Mouse (Mus musculus) midbrain, postnatal 0 days (tissue): Measurements from ENCODE around the gene Arf1. TPM values are rescaled to one million over a fixed set of nuclear protein-coding genes. Genes with fewer than 3 reads are reported as not detected.

Experiments used
- ATAC-seq: fragments of 200-750 bp; cut with Nextera tagmentation; 2 replicates; pipeline ENCODE4 v1.8.0; 2017; ENCODE audit warnings: moderate number of reproducible peaks, mild to moderate bottlenecking, moderate TSS enrichment, moderate library complexity; ENCODE audit not compliant: low FRiP score
- DNase-seq: peaks from one replicate; pipeline ENCODE4 v3.0.0-alpha.2; 2015; ENCODE audit warnings: low spot score
- H3K27ac ChIP-seq: fragments of 300-500 bp; sonication (generic); 2 replicates; pipeline ENCODE4 v1.5.1; 2014; ENCODE audit warnings: low read depth, mild to moderate bottlenecking, low read length, mixed read lengths
- H3K27me3 ChIP-seq: fragments of 300-500 bp; sonication (generic); 2 replicates; pipeline ENCODE4 v1.6.1; 2014; ENCODE audit warnings: low read length, control low read depth, mixed read lengths; ENCODE audit not compliant: insufficient read depth
- H3K36me3 ChIP-seq: fragments of 300-500 bp; sonication (generic); 2 replicates; pipeline ENCODE4 v1.6.1; 2014; ENCODE audit warnings: low read length, control low read depth, mixed read lengths; ENCODE audit not compliant: insufficient read depth
- H3K4me1 ChIP-seq: fragments of 300-500 bp; sonication (generic); 2 replicates; pipeline ENCODE4 v1.6.1; 2014; ENCODE audit warnings: mild to moderate bottlenecking, control low read depth, antibody characterized with exemption, low read length, mixed read lengths; ENCODE audit not compliant: insufficient read depth
- H3K4me2 ChIP-seq: fragments of 300-500 bp; sonication (generic); 2 replicates; pipeline ENCODE4 v1.6.1; 2014; ENCODE audit warnings: low read depth, mild to moderate bottlenecking, low read length, mixed read lengths; ENCODE audit not compliant: poor library complexity, severe bottlenecking
- H3K4me3 ChIP-seq: fragments of 300-500 bp; sonication (generic); 2 replicates; pipeline ENCODE4 v1.5.1; 2014; ENCODE audit warnings: low read depth, mild to moderate bottlenecking, low read length, moderate library complexity
- H3K9ac ChIP-seq: fragments of 300-500 bp; sonication (generic); replicated peaks from 2 replicates; pipeline ENCODE4 v1.6.1; 2014; ENCODE audit warnings: mild to moderate bottlenecking, low read length, moderate library complexity, mixed read lengths; ENCODE audit not compliant: poor library complexity, severe bottlenecking
- H3K9me3 ChIP-seq: fragments of 300-500 bp; sonication (generic); 2 replicates; pipeline ENCODE4 v1.6.1; 2016; ENCODE audit warnings: low read length, control low read depth
- CTCF ChIP-seq: IDR thresholded peaks from 2 replicates; pipeline ENCODE4 v1.5.1; 2016; ENCODE audit warnings: antibody characterized with exemption, mild to moderate bottlenecking
- WGBS: fragments of 180-500 bp; shearing (Covaris S2); extraction: QIAGEN DNeasy Blood & Tissue Kit; methylation state at CpG from one replicate; pipeline ENCODE4 v1.1.7; 2014; 5-methylcytosine and 5-hydroxymethylcytosine counted together
- polyA plus RNA-seq: library from polyadenylated mRNA; unstranded; fragments of >200 nt; fragmentation: Nextera tagmentation; extraction: Ambion mirVana; gene quantifications from 2 replicates; pipeline ENCODE4 v1.2.1, GENCODE M21; 2015
- total RNA-seq: library from RNA; depleted of rRNA; stranded (reverse); fragments of >200 nt; gene quantifications from 2 replicates; pipeline ENCODE4 v1.2.3, GENCODE M21; 2014; rRNA removed

Gene Arf1
- total and polyA plus RNA-seq, 2 experiments from 2014 or later, result 409 to 626 TPM

GRCm38 (mm10) chr11:59162443-59163254 lies 65.4 kb downstream of the Arf1 start:
- peaks cover 17% of the 10 kb centered on the region for H3K36me3 ChIP-seq
- DNase-seq (no peak), ATAC-seq (peak; percentile 5; the same call in 1 of the 2 replicates)
- no peaks in the 10 kb centered on the region for H3K27me3 ChIP-seq
- peaks cover 7% of the 10 kb centered on the region for H3K4me1 ChIP-seq
- WGBS, result 54% methylated on average over 9 of the region's 9 CpGs
- no peaks in the 10 kb centered on the region for H3K9me3 ChIP-seq
- peak overlapping the region; percentile 49 for H3K4me3 ChIP-seq
- no peak for TF ChIP-seq CTCF
- peak overlapping the region; percentile 96 for H3K27ac ChIP-seq
- peak overlapping the region; percentile 66 for H3K9ac ChIP-seq
- H3K4me2 ChIP-seq, result peak overlapping the region; percentile 65

Other genes starting within 250 kb of the Arf1 start
- 2.1 and 4.0 TPM in 2 replicates for gene Obscn, start 91.9 kb downstream of the Arf1 start, total RNA-seq
- 0.38 and 0.39 TPM in 2 replicates for gene Obscn, start 91.9 kb downstream of the Arf1 start, polyA plus RNA-seq
- 8.1 and 14.3 TPM in 2 replicates for gene Iba57, start 64.5 kb downstream of the Arf1 start, total RNA-seq
- 9.2 and 10.4 TPM in 2 replicates for gene Iba57, start 64.5 kb downstream of the Arf1 start, polyA plus RNA-seq
- 0.38 and 0.99 TPM in 2 replicates for gene Gjc2, start 45.1 kb downstream of the Arf1 start, total RNA-seq
- gene Gjc2, start 45.1 kb downstream of the Arf1 start, polyA plus RNA-seq, result 0.27 and 0.44 TPM in 2 replicates
- gene Guk1, start 36.1 kb downstream of the Arf1 start, total RNA-seq, result 125 and 141 TPM in 2 replicates
- gene Guk1, start 36.1 kb downstream of the Arf1 start, polyA plus RNA-seq, result 289 and 314 TPM in 2 replicates
- 65.0 and 80.6 TPM in 2 replicates for gene Mrpl55, start 25.8 kb downstream of the Arf1 start, total RNA-seq
- 104 and 112 TPM in 2 replicates for gene Mrpl55, start 25.8 kb downstream of the Arf1 start, polyA plus RNA-seq
- gene 2310033P09Rik, start 19.9 kb downstream of the Arf1 start, total RNA-seq, result 7.0 and 7.3 TPM in 2 replicates
- gene 2310033P09Rik, start 19.9 kb downstream of the Arf1 start, polyA plus RNA-seq, result 25.5 and 28.3 TPM in 2 replicates
- 0.16 TPM in 1 of 2 replicates, not detected in the other for gene Wnt3a, start 62.5 kb upstream of the Arf1 start, total RNA-seq
- 0.10 TPM in 1 of 2 replicates, not detected in the other for gene Wnt3a, start 62.5 kb upstream of the Arf1 start, polyA plus RNA-seq
- gene Wnt9a, start 78.7 kb upstream of the Arf1 start, total RNA-seq, result 4.2 and 5.6 TPM in 2 replicates
- gene Wnt9a, start 78.7 kb upstream of the Arf1 start, polyA plus RNA-seq, result 2.3 and 2.9 TPM in 2 replicates
- not detected in 2 replicates for gene Prss38, start 147.4 kb upstream of the Arf1 start, total RNA-seq
- gene Prss38, start 147.4 kb upstream of the Arf1 start, polyA plus RNA-seq, result 0.22 TPM in 1 of 2 replicates, not detected in the other
- gene Jmjd4, start 221.8 kb upstream of the Arf1 start, total RNA-seq, result 38.0 and 39.8 TPM in 2 replicates
- 22.7 and 24.0 TPM in 2 replicates for gene Jmjd4, start 221.8 kb upstream of the Arf1 start, polyA plus RNA-seq
- gene Snap47, start 222.9 kb upstream of the Arf1 start, total RNA-seq, result 465 and 467 TPM in 2 replicates
- gene Snap47, start 222.9 kb upstream of the Arf1 start, polyA plus RNA-seq, result 588 and 631 TPM in 2 replicates
- 7.6 and 11.2 TPM in 2 replicates for gene Zfp867, start 244.2 kb upstream of the Arf1 start, total RNA-seq
- gene Zfp867, start 244.2 kb upstream of the Arf1 start, polyA plus RNA-seq, result 6.4 and 8.0 TPM in 2 replicates